Mouse (Mus musculus): ENCODE measurements around the gene Olfr1221. TPM values are rescaled to one million over a fixed set of nuclear protein-coding genes. Genes with fewer than 3 reads are reported as not detected.

Gene Olfr1221
- not detected in 2 replicates for polyA plus RNA-seq (2012; rRNA removed)

GRCm38 (mm10) chr2:89117183-89117582, at the start of gene Olfr1221:
Olfr1221 (minus strand) TSS chr2:89117283.

GRCm38 (mm10) chr2:89163991-89164390, 46.9 kb upstream of the Olfr1221 start, which contains the start of gene Olfr1224-ps1:
Olfr1224-ps1 (minus strand) TSS chr2:89164091.

GRCm38 (mm10) chr2:89151460-89151859, 34.4 kb upstream of the Olfr1221 start, which contains the start of gene Olfr1223:
Olfr1223 (minus strand) TSS chr2:89151560.

GRCm38 (mm10) chr2:89132954-89133353, 15.9 kb upstream of the Olfr1221 start, which contains the start of gene Olfr1222:
Olfr1222 (minus strand) TSS chr2:89133054.

GRCm38 (mm10) chr2:89106735-89107134, 10.3 kb downstream of the Olfr1221 start, which contains the start of gene Olfr1220:
Olfr1220 (minus strand) TSS chr2:89106835.

GRCm38 (mm10) chr2:89083413-89083812, 33.7 kb downstream of the Olfr1221 start, which contains the start of gene Olfr1219:
Olfr1219 (minus strand) TSS chr2:89083513.

GRCm38 (mm10) chr2:89061087-89061486, 56.0 kb downstream of the Olfr1221 start, which contains the start of gene Olfr1218:
Olfr1218 (minus strand) TSS chr2:89061187.

Other genes with a start within 250 kb of the Olfr1221 start
- not detected in 2 replicates for gene Olfr1208, start 215.0 kb downstream of the Olfr1221 start, polyA plus RNA-seq (2012; rRNA removed)
- not detected in 2 replicates for gene Olfr1209, start 202.1 kb downstream of the Olfr1221 start, polyA plus RNA-seq (2012; rRNA removed)
- not detected in 2 replicates for gene Olfr1211, start 179.2 kb downstream of the Olfr1221 start, polyA plus RNA-seq (2012; rRNA removed)
- not detected in 2 replicates for gene Olfr1212, start 163.3 kb downstream of the Olfr1221 start, polyA plus RNA-seq (2012; rRNA removed)
- gene Gm13762, start 137.0 kb downstream of the Olfr1221 start, polyA plus RNA-seq (2012; rRNA removed), result not detected in 2 replicates
- not detected in 2 replicates for gene Olfr1214, start 124.6 kb downstream of the Olfr1221 start, polyA plus RNA-seq (2012; rRNA removed)
- not detected in 2 replicates for gene Olfr1215, start 110.3 kb downstream of the Olfr1221 start, polyA plus RNA-seq (2012; rRNA removed)
- not detected in 2 replicates for gene Olfr1216, start 98.9 kb downstream of the Olfr1221 start, polyA plus RNA-seq (2012; rRNA removed)
- gene Olfr1217, start 85.2 kb downstream of the Olfr1221 start, polyA plus RNA-seq (2012; rRNA removed), result not detected in 2 replicates
- gene Olfr1218, start 56.1 kb downstream of the Olfr1221 start, polyA plus RNA-seq (2012; rRNA removed), result not detected in 2 replicates
- not detected in 2 replicates for gene Olfr1219, start 33.8 kb downstream of the Olfr1221 start, polyA plus RNA-seq (2012; rRNA removed)
- gene Olfr1220, start 10.4 kb downstream of the Olfr1221 start, polyA plus RNA-seq (2012; rRNA removed), result not detected in 2 replicates
- not detected in 2 replicates for gene Olfr1222, start 15.8 kb upstream of the Olfr1221 start, polyA plus RNA-seq (2012; rRNA removed)
- not detected in 2 replicates for gene Olfr1223, start 34.3 kb upstream of the Olfr1221 start, polyA plus RNA-seq (2012; rRNA removed)
- gene Olfr1224-ps1, start 46.8 kb upstream of the Olfr1221 start, polyA plus RNA-seq (2012; rRNA removed), result not detected in 2 replicates
- not detected in 2 replicates for gene Olfr1225, start 57.4 kb upstream of the Olfr1221 start, polyA plus RNA-seq (2012; rRNA removed)
- not detected in 2 replicates for gene Olfr1226, start 82.8 kb upstream of the Olfr1221 start, polyA plus RNA-seq (2012; rRNA removed)
- gene Olfr1228, start 136.8 kb upstream of the Olfr1221 start, polyA plus RNA-seq (2012; rRNA removed), result not detected in 2 replicates
- not detected in 2 replicates for gene Olfr1229, start 170.7 kb upstream of the Olfr1221 start, polyA plus RNA-seq (2012; rRNA removed)
- not detected in 2 replicates for gene Olfr1230, start 180.0 kb upstream of the Olfr1221 start, polyA plus RNA-seq (2012; rRNA removed)
- not detected in 2 replicates for gene Olfr1231, start 189.8 kb upstream of the Olfr1221 start, polyA plus RNA-seq (2012; rRNA removed)
- gene Olfr1232, start 212.4 kb upstream of the Olfr1221 start, polyA plus RNA-seq (2012; rRNA removed), result not detected in 2 replicates
- gene Olfr1233, start 225.1 kb upstream of the Olfr1221 start, polyA plus RNA-seq (2012; rRNA removed), result not detected in 2 replicates
- gene Olfr1234, start 247.6 kb upstream of the Olfr1221 start, polyA plus RNA-seq (2012; rRNA removed), result not detected in 2 replicates

Data from ovary, adult 2 months (tissue).